Mouse (Mus musculus) MEL (cell line): ENCODE results near the gene Mepe. TPM values are rescaled to one million over a fixed set of nuclear protein-coding genes. Genes with fewer than 3 reads are reported as not detected.

ENCODE experiments used
- DNase-seq: peaks from one replicate; pipeline ENCODE4 v3.0.0; 2011; ENCODE audit warnings: low read depth, low spot score
- H3K27ac ChIP-seq: 2 replicates; pipeline ENCODE4 v1.5.1; 2012; ENCODE audit warnings: low read depth, mild to moderate bottlenecking, control low read depth, low read length, moderate library complexity; ENCODE audit not compliant: control insufficient read depth
- H3K27me3 ChIP-seq, 2 experiments: fragments of 150-350 bp in 1 of 2; sonication (generic) in 1 of 2; 2 replicates each; pipeline ENCODE4 v1.6.1; 2012; ENCODE audit warnings: low read length in 2 of 2, mild to moderate bottlenecking in 2 of 2, improper control_type of control experiment in 1 of 2, moderate library complexity in 1 of 2; ENCODE audit not compliant: insufficient read depth in 2 of 2, control insufficient read depth in 1 of 2
- H3K36me3 ChIP-seq, 2 experiments: 2 replicates each; pipeline ENCODE4 v1.6.1; 2012 to 2014; ENCODE audit warnings: low read length in 2 of 2, improper control_type of control experiment in 1 of 2, inconsistent platforms in 1 of 2, mild to moderate bottlenecking in 1 of 2; ENCODE audit not compliant: insufficient read depth in 2 of 2, control insufficient read depth in 1 of 2
- H3K4me1 ChIP-seq, 2 experiments: fragments of 150-350 bp in 1 of 2; sonication (generic) in 1 of 2; 2 replicates each; pipeline ENCODE4 v1.6.1; 2012; ENCODE audit warnings: low read length in 2 of 2, improper control_type of control experiment in 1 of 2, mild to moderate bottlenecking in 1 of 2; ENCODE audit not compliant: insufficient read depth in 2 of 2, control insufficient read depth in 1 of 2
- H3K4me3 ChIP-seq, 2 experiments: fragments of 150-350 bp in 1 of 2; sonication (generic) in 1 of 2; 2 replicates each; pipeline ENCODE4 v1.5.1; 2012; ENCODE audit warnings: low read depth in 2 of 2, low read length in 2 of 2, mild to moderate bottlenecking in 2 of 2, moderate library complexity in 2 of 2, control low read depth in 1 of 2, improper control_type of control experiment in 1 of 2; ENCODE audit not compliant: control insufficient read depth in 1 of 2, insufficient read depth in 1 of 2
- H3K79me2 ChIP-seq: 2 replicates; pipeline ENCODE4 v1.6.1; 2012; ENCODE audit warnings: mild to moderate bottlenecking, low read length, moderate library complexity; ENCODE audit not compliant: control insufficient read depth, poor library complexity, insufficient read depth
- H3K9ac ChIP-seq: 2 replicates; pipeline ENCODE4 v1.6.1; 2012; ENCODE audit warnings: low read depth, mild to moderate bottlenecking, control low read depth, low read length, moderate library complexity; ENCODE audit not compliant: control insufficient read depth, poor library complexity, severe bottlenecking
- H3K9me3 ChIP-seq: fragments of 150-350 bp; sonication (generic); replicated peaks from 2 replicates; pipeline ENCODE4 v1.6.1; 2012; ENCODE audit warnings: mild to moderate bottlenecking, low read length, improper control_type of control experiment, moderate library complexity; ENCODE audit not compliant: insufficient read depth
- BHLHE40 ChIP-seq: IDR thresholded peaks from 2 replicates; pipeline ENCODE4 v1.6.1; 2012; ENCODE audit warnings: low read depth, mild to moderate bottlenecking, inconsistent platforms, low read length, improper control_type of control experiment, borderline replicate concordance
- CHD1 ChIP-seq: IDR thresholded peaks from 2 replicates; pipeline ENCODE4 v1.6.1; 2012; ENCODE audit warnings: low read depth, mild to moderate bottlenecking, inconsistent platforms, low read length, improper control_type of control experiment
- CHD2 ChIP-seq: IDR thresholded peaks from 2 replicates; pipeline ENCODE4 v1.6.1; 2011; ENCODE audit warnings: low read length, improper control_type of control experiment
- E2F4 ChIP-seq: IDR thresholded peaks from 2 replicates; pipeline ENCODE4 v1.6.1; 2011; ENCODE audit warnings: low read depth, low read length, improper control_type of control experiment, borderline replicate concordance
- ELF1 ChIP-seq: IDR thresholded peaks from 2 replicates; pipeline ENCODE4 v1.6.1; 2014; ENCODE audit warnings: low read depth, mild to moderate bottlenecking, inconsistent platforms, low read length, improper control_type of control experiment, moderate library complexity
- ETS1 ChIP-seq: IDR thresholded peaks from 2 replicates; pipeline ENCODE4 v1.6.1; 2012; ENCODE audit warnings: low read depth, mild to moderate bottlenecking, inconsistent platforms, low read length, improper control_type of control experiment, moderate library complexity
- GATA1 ChIP-seq: IDR thresholded peaks from 2 replicates; pipeline ENCODE4 v1.6.1; 2011; ENCODE audit warnings: low read depth, low read length, improper control_type of control experiment
- JUND ChIP-seq: IDR thresholded peaks from 2 replicates; pipeline ENCODE4 v1.6.1; 2011; ENCODE audit warnings: low read depth, mild to moderate bottlenecking, improper control_type of control experiment, low read length
- MAFK ChIP-seq: IDR thresholded peaks from 2 replicates; pipeline ENCODE4 v1.6.1; 2011; ENCODE audit warnings: low read depth, mild to moderate bottlenecking, low read length, improper control_type of control experiment, borderline replicate concordance
- MAX ChIP-seq: IDR thresholded peaks from 2 replicates; pipeline ENCODE4 v1.6.1; 2011; ENCODE audit warnings: low read length, improper control_type of control experiment
- MAZ ChIP-seq: IDR thresholded peaks from 2 replicates; pipeline ENCODE4 v1.6.1; 2012; ENCODE audit warnings: low read depth, mild to moderate bottlenecking, inconsistent platforms, low read length, improper control_type of control experiment
- MEF2A ChIP-seq: IDR thresholded peaks from 2 replicates; pipeline ENCODE4 v1.6.1; 2014; ENCODE audit warnings: low read depth, mild to moderate bottlenecking, inconsistent platforms, low read length, improper control_type of control experiment; ENCODE audit not compliant: poor library complexity, insufficient replicate concordance, severe bottlenecking; ENCODE audit errors: extremely low read depth
- MXI1 ChIP-seq: IDR thresholded peaks from 2 replicates; pipeline ENCODE4 v1.6.1; 2011; ENCODE audit warnings: mild to moderate bottlenecking, low read depth, low read length, improper control_type of control experiment
- MYB ChIP-seq: IDR thresholded peaks from 2 replicates; pipeline ENCODE4 v1.6.1; 2011; ENCODE audit warnings: mild to moderate bottlenecking, low read depth, low read length, improper control_type of control experiment
- MYC ChIP-seq: IDR thresholded peaks from 2 replicates; pipeline ENCODE4 v1.6.1; 2011; ENCODE audit warnings: low read depth, mild to moderate bottlenecking, low read length, improper control_type of control experiment, moderate library complexity
- POLR2AphosphoS2 ChIP-seq: IDR thresholded peaks from 2 replicates; pipeline ENCODE4 v1.6.1; 2011; ENCODE audit warnings: low read length, improper control_type of control experiment
- RAD21 ChIP-seq: IDR thresholded peaks from 2 replicates; pipeline ENCODE4 v1.6.1; 2011; ENCODE audit warnings: mild to moderate bottlenecking, low read depth, low read length, improper control_type of control experiment
- RCOR1 ChIP-seq: IDR thresholded peaks from 2 replicates; pipeline ENCODE4 v1.6.1; 2012; ENCODE audit warnings: low read depth, mild to moderate bottlenecking, inconsistent platforms, low read length, improper control_type of control experiment
- SMC3 ChIP-seq: IDR thresholded peaks from 2 replicates; pipeline ENCODE4 v1.6.1; 2011; ENCODE audit warnings: low read depth, low read length, improper control_type of control experiment
- TAL1 ChIP-seq: IDR thresholded peaks from 2 replicates; pipeline ENCODE4 v1.6.1; 2012; ENCODE audit warnings: mild to moderate bottlenecking, inconsistent platforms, low read length, moderate library complexity, mixed read lengths
- TCF12 ChIP-seq: IDR thresholded peaks from 2 replicates; pipeline ENCODE4 v1.6.1; 2014; ENCODE audit warnings: low read depth, mild to moderate bottlenecking, inconsistent platforms, low read length, improper control_type of control experiment, moderate library complexity
- UBTF ChIP-seq: IDR thresholded peaks from 2 replicates; pipeline ENCODE4 v1.6.1; 2012; ENCODE audit warnings: low read depth, mild to moderate bottlenecking, inconsistent platforms, low read length, improper control_type of control experiment, moderate library complexity, borderline replicate concordance; ENCODE audit not compliant: insufficient read depth
- USF1 ChIP-seq: IDR thresholded peaks from 2 replicates; pipeline ENCODE4 v1.6.1; 2014; ENCODE audit warnings: low read depth, mild to moderate bottlenecking, inconsistent platforms, low read length, improper control_type of control experiment, moderate library complexity
- USF2 ChIP-seq, 2 experiments: IDR thresholded peaks; 2 replicates each; pipeline ENCODE4 v1.6.1; 2011 to 2012; ENCODE audit warnings: improper control_type of control experiment in 2 of 2, low read length in 2 of 2, borderline replicate concordance in 1 of 2, inconsistent platforms in 1 of 2, low read depth in 1 of 2, mild to moderate bottlenecking in 1 of 2; ENCODE audit not compliant: insufficient read depth in 1 of 2
- ZC3H11A ChIP-seq: IDR thresholded peaks from 2 replicates; pipeline ENCODE4 v1.6.1; 2012; ENCODE audit warnings: low read depth, mild to moderate bottlenecking, inconsistent platforms, low read length, improper control_type of control experiment
- ZMIZ1 ChIP-seq: IDR thresholded peaks from 2 replicates; pipeline ENCODE4 v1.6.1; 2012; ENCODE audit warnings: low read depth, mild to moderate bottlenecking, inconsistent platforms, low read length, improper control_type of control experiment, moderate library complexity
- ZNF384 ChIP-seq: IDR thresholded peaks from 2 replicates; pipeline ENCODE4 v1.6.1; 2012; ENCODE audit warnings: low read depth, mild to moderate bottlenecking, inconsistent platforms, low read length, improper control_type of control experiment
- polyA plus RNA-seq, 2 experiments: library from polyadenylated mRNA; stranded (reverse) in 1 of 2; unstranded in 1 of 2; fragments of >175 nt in 1 of 2; fragments of >200 nt in 1 of 2; gene quantifications; 2 replicates each; pipeline versions ENCODE4 v1.2.1 to v1.2.4; 2012; ENCODE audit warnings: low replicate concordance in 2 of 2, low read depth in 1 of 2; ENCODE audit not compliant: insufficient read length in 2 of 2, insufficient read depth in 1 of 2, missing spikeins in 1 of 2
- total RNA-seq: library from RNA; depleted of rRNA; stranded (reverse); fragments of 300-350 nt; gene quantifications from 2 replicates; pipeline ENCODE4 v1.2.3, GENCODE M21; 2012

The Mepe gene
- total and polyA plus RNA-seq, 3 experiments, result not detected

DNA sequence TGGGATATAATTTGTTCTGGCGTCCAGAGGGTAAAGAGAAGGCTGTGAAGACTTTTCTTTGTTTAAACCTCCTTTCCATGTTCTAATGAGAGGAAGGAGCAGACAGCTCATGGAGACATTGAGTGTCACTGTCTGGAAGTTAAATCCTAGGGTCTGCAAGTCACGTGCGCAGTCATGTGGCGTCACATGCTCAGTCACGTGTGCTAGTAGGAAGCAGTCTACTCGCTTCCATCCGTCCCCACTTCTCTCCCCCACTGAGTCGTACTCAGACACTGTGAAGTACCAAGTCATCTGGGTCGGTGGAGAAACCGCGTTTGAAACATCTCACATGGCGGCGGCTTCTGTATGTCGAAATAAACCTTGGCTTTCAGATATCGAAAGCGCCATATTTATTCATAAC, 60.4 kb downstream of the Mepe start:
- Histone ChIP-seq H3K27me3 (no peaks in the 10 kb centered on the region), H3K9ac (no peak overlapping the region), H3K79me2 (no peaks in the 10 kb centered on the region), H3K36me3 (no peaks in the 10 kb centered on the region), H3K27ac (no peak overlapping the region), H3K9me3 (no peaks in the 10 kb centered on the region), H3K4me3 (no peak overlapping the region), H3K4me1 (no peaks in the 10 kb centered on the region)
- DNase-seq, result no peak
- TF ChIP-seq UBTF (no peak), RCOR1 (no peak), RAD21 (no peak), MEF2A (no peak), MAX (no peak), GATA1 (no peak), CHD1 (no peak), ETS1 (no peak), JUND (no peak), POLR2AphosphoS2 (no peak), MYB (no peak), ZNF384 (no peak), MAFK (no peak), E2F4 (no peak), MXI1 (no peak), CHD2 (no peak), BHLHE40 (no peak), ZC3H11A (no peak)

GRCm38 (mm10) chr5:104386908-104387307, 61.8 kb downstream of the Mepe start:
- H3K4me1 ChIP-seq, result no peaks in the 10 kb centered on the region
- H3K79me2 ChIP-seq, result no peaks in the 10 kb centered on the region
- no peak overlapping the region for H3K4me3 ChIP-seq
- H3K36me3 ChIP-seq, result no peaks in the 10 kb centered on the region
- H3K27ac ChIP-seq, result no peak overlapping the region
- H3K27me3 ChIP-seq, result no peaks in the 10 kb centered on the region
- H3K9me3 ChIP-seq, result no peaks in the 10 kb centered on the region
- H3K9ac ChIP-seq, result no peak overlapping the region
- TF ChIP-seq MEF2A, result no peak
- TF ChIP-seq TAL1, result no peak
- TF ChIP-seq USF2 (IDR thresholded peaks at IDR 0.05; ENCODE audit: borderline replicate concordance in 1 of 2, insufficient read depth in 1 of 2, low read depth in 1 of 2, low read length in 2 of 2), result no peak
- TF ChIP-seq TCF12, result no peak
- TF ChIP-seq ELF1, result no peak
- TF ChIP-seq CHD2, result no peak
- no peak for TF ChIP-seq ZMIZ1
- TF ChIP-seq SMC3, result no peak
- TF ChIP-seq CHD1, result no peak
- TF ChIP-seq MXI1, result no peak
- TF ChIP-seq ZNF384, result no peak
- no peak for TF ChIP-seq GATA1
- TF ChIP-seq MYC, result no peak
- no peak for TF ChIP-seq MAZ
- no peak for TF ChIP-seq USF1
- TF ChIP-seq MYB, result no peak
- no peak for TF ChIP-seq RCOR1
- DNase-seq, result no peak
